Comparison of ENCODE assay signal across 8 mouse cellular contexts in genomic region chrX:134585103-134586002, GRCm38 (mm10). TPM values are rescaled to one million over a fixed set of nuclear protein-coding genes. Genes with fewer than 3 reads are reported as not detected.
DNase-seq lines count a peak whose midpoint lies in the region; ATAC-seq lines count a peak whose summit lies in the region.

TSS of gene Rpl36a (plus strand) at chrX:134585654.

- peak; percentile 80 for ATAC-seq in megakaryocyte progenitor cell, adult 5-6 weeks (replicated peaks; ENCODE audit: poor library complexity)

- DNase-seq in adipocyte (ENCODE audit: low spot score): peak; percentile 90
- DNase-seq in embryo, embryonic 10 days (ENCODE audit: low spot score): peak; percentile 95
- peak; percentile 80 for DNase-seq in gastrocnemius, postnatal 10 days
- DNase-seq in induced T-regulatory cell, adult 2 months (ENCODE audit: low read depth): peak; percentile 93
- peak; percentile 74 to 92 for DNase-seq in left cerebral cortex, adult 9 months (ENCODE audit: low spot score in 2 of 2)
- peak; percentile 92 for DNase-seq in right cerebral cortex, postnatal 14 days
- peak; percentile 82 to 89 for DNase-seq in urinary bladder, postnatal 36 days (ENCODE audit: low spot score in 2 of 2)

RNA-seq across cellular contexts. Expression of gene Rpl36a, which starts in this region (rescaled TPM):
- total RNA-seq in gastrocnemius, postnatal 10 days (2021): 100 to 1,000 TPM; 251 to 261 TPM
- total RNA-seq in megakaryocyte progenitor cell, adult 5-6 weeks (2015): 1,859 and 2,008 TPM in 2 replicates
- 6,795 and 7,096 TPM in 2 replicates for total RNA-seq in megakaryocyte progenitor cell, adult 5-6 weeks (2017)

Comparison
In these comparisons a context has a peak if more than half of its experiments do, and no peak if none do; other contexts are left out.
1. Peak in every context shown above with its lines: DNase-seq and ATAC-seq.
2. RNA of gene Rpl36a (total RNA-seq): 1,859 to 7,096 TPM in megakaryocyte progenitor cell, adult 5-6 weeks; 251 to 261 TPM in gastrocnemius, postnatal 10 days; every median in the first group is over 4 times any median in the second.